Mouse (Mus musculus): ENCODE results near the gene Washc2. TPM values are rescaled to one million over a fixed set of nuclear protein-coding genes. Genes with fewer than 3 reads are reported as not detected.
"Not testable (repeated sequence)": the region's sequence is repeated elsewhere in the genome, so short reads cannot be mapped to it uniquely, and the experiment has no call there.

Washc2 gene
- polyA plus RNA-seq (2012; ENCODE audit: insufficient read depth, low replicate concordance) = 5.5 and 10.2 TPM in 2 replicates

- Histone ChIP-seq H3K9me3 (no peaks in the 10 kb centered on the region), H3K27me3 (replicated peaks) (no peaks in the 10 kb centered on the region), H3K4me3 (replicated peaks) (peak within 1 kb of the TSS; percentile 99), H3K36me3 (replicated peaks; ENCODE audit: low read length) (peaks cover 33% of the 10 kb centered on the region), H3K4me1 (peaks cover 17% of the 10 kb centered on the region)
- TF ChIP-seq GATA1 (IDR thresholded peaks at IDR 0.05; ENCODE audit: borderline replicate concordance, low read length) = no peak
- no peak for TF ChIP-seq FLI1 (IDR thresholded peaks at IDR 0.05; ENCODE audit: low read length)
Observed at GRCm38 (mm10) chr6:116207729-116208534, at the start of gene Washc2. TSS of gene Washc2 (plus strand) at chr6:116208038.

GRCm38 (mm10) chr6:116166383-116166782, 41.5 kb upstream of the Washc2 start:
- no peaks in the 10 kb centered on the region for H3K27me3 ChIP-seq (replicated peaks)
- no peaks in the 10 kb centered on the region for H3K4me1 ChIP-seq
- H3K4me3 ChIP-seq (replicated peaks) = no peak overlapping the region
- H3K9me3 ChIP-seq = no peaks in the 10 kb centered on the region
- peaks cover 7% of the 10 kb centered on the region for H3K36me3 ChIP-seq (replicated peaks; ENCODE audit: low read length)
- TF ChIP-seq FLI1 (IDR thresholded peaks at IDR 0.05; ENCODE audit: low read length) (no peak), GATA1 (IDR thresholded peaks at IDR 0.05; ENCODE audit: borderline replicate concordance, low read length) (no peak)

GRCm38 (mm10) chr6:116173511-116174099, 34.2 kb upstream of the Washc2 start:
- not testable (repeated sequence) for H3K27me3 ChIP-seq (replicated peaks); H3K4me3 ChIP-seq (replicated peaks); H3K9me3 ChIP-seq; H3K4me1 ChIP-seq
- H3K36me3 ChIP-seq (replicated peaks; ENCODE audit: low read length) = peaks cover 12% of the 10 kb centered on the region

GRCm38 (mm10) chr6:116178376-116178775, 29.5 kb upstream of the Washc2 start:
- Histone ChIP-seq H3K4me3 (replicated peaks) (no peak overlapping the region), H3K4me1 (peaks cover 27% of the 10 kb centered on the region)
- no peak for TF ChIP-seq GATA1 (IDR thresholded peaks at IDR 0.05; ENCODE audit: borderline replicate concordance, low read length)
- no peak for TF ChIP-seq FLI1 (IDR thresholded peaks at IDR 0.05; ENCODE audit: low read length)

GRCm38 (mm10) chr6:116180731-116181130, 27.1 kb upstream of the Washc2 start:
- no peaks in the 10 kb centered on the region for H3K9me3 ChIP-seq
- TF ChIP-seq FLI1 (IDR thresholded peaks at IDR 0.05; ENCODE audit: low read length) = no peak
- TF ChIP-seq GATA1 (IDR thresholded peaks at IDR 0.05; ENCODE audit: borderline replicate concordance, low read length) = no peak
- H3K4me3 ChIP-seq (replicated peaks) = no peak overlapping the region
- H3K4me1 ChIP-seq = peaks cover 29% of the 10 kb centered on the region
- H3K27me3 ChIP-seq (replicated peaks) = no peaks in the 10 kb centered on the region
- H3K36me3 ChIP-seq (replicated peaks; ENCODE audit: low read length) = peaks cover 48% of the 10 kb centered on the region

More at GRCm38 (mm10) chr6:116178376-116178775, 29.5 kb upstream of the Washc2 start:
- peaks cover 37% of the 10 kb centered on the region for H3K36me3 ChIP-seq (replicated peaks; ENCODE audit: low read length)
- no peaks in the 10 kb centered on the region for H3K9me3 ChIP-seq
- no peaks in the 10 kb centered on the region for H3K27me3 ChIP-seq (replicated peaks)

- Histone ChIP-seq H3K4me3 (replicated peaks) (no peak overlapping the region), H3K27me3 (replicated peaks) (no peaks in the 10 kb centered on the region), H3K4me1 (peaks cover 45% of the 10 kb centered on the region), H3K36me3 (replicated peaks; ENCODE audit: low read length) (peaks cover 41% of the 10 kb centered on the region), H3K9me3 (no peaks in the 10 kb centered on the region)
- no peak for TF ChIP-seq GATA1 (IDR thresholded peaks at IDR 0.05; ENCODE audit: borderline replicate concordance, low read length)
- TF ChIP-seq FLI1 (IDR thresholded peaks at IDR 0.05; ENCODE audit: low read length) = no peak
Observed at GRCm38 (mm10) chr6:116183509-116183908, 24.3 kb upstream of the Washc2 start.

- H3K27me3 ChIP-seq (replicated peaks) = no peaks in the 10 kb centered on the region
- no peaks in the 10 kb centered on the region for H3K9me3 ChIP-seq
- H3K4me3 ChIP-seq (replicated peaks) = no peak overlapping the region
- TF ChIP-seq GATA1 (IDR thresholded peaks at IDR 0.05; ENCODE audit: borderline replicate concordance, low read length) (no peak), FLI1 (IDR thresholded peaks at IDR 0.05; ENCODE audit: low read length) (no peak)
- H3K4me1 ChIP-seq = peaks cover 57% of the 10 kb centered on the region
- H3K36me3 ChIP-seq (replicated peaks; ENCODE audit: low read length) = peaks cover 24% of the 10 kb centered on the region
Observed at GRCm38 (mm10) chr6:116186485-116186884, 21.4 kb upstream of the Washc2 start.

- Histone ChIP-seq H3K27me3 (replicated peaks) (no peaks in the 10 kb centered on the region), H3K9me3 (no peaks in the 10 kb centered on the region), H3K4me3 (replicated peaks) (no peak overlapping the region), H3K36me3 (replicated peaks; ENCODE audit: low read length) (peaks cover 12% of the 10 kb centered on the region), H3K4me1 (peaks cover 67% of the 10 kb centered on the region)
- TF ChIP-seq GATA1 (IDR thresholded peaks at IDR 0.05; ENCODE audit: borderline replicate concordance, low read length) (no peak), FLI1 (IDR thresholded peaks at IDR 0.05; ENCODE audit: low read length) (no peak)
Observed at GRCm38 (mm10) chr6:116189417-116189816, 18.4 kb upstream of the Washc2 start.

- TF ChIP-seq FLI1 (IDR thresholded peaks at IDR 0.05; ENCODE audit: low read length) = no peak
- no peak for TF ChIP-seq GATA1 (IDR thresholded peaks at IDR 0.05; ENCODE audit: borderline replicate concordance, low read length)
- peaks cover 49% of the 10 kb centered on the region for H3K4me1 ChIP-seq
Observed at GRCm38 (mm10) chr6:116192809-116193311, 15.0 kb upstream of the Washc2 start.

More at GRCm38 (mm10) chr6:116192809-116193311, 15.0 kb upstream of the Washc2 start:
- peak overlapping the region; percentile 95 for H3K4me3 ChIP-seq (replicated peaks)
- H3K36me3 ChIP-seq (replicated peaks; ENCODE audit: low read length) = no peaks in the 10 kb centered on the region
- H3K9me3 ChIP-seq = no peaks in the 10 kb centered on the region
- no peaks in the 10 kb centered on the region for H3K27me3 ChIP-seq (replicated peaks)

All from megakaryocyte, embryonic 14.5 days (primary cell).